Mouse (Mus musculus): ENCODE data around the gene Hnrnpk. TPM values are rescaled to one million over a fixed set of nuclear protein-coding genes. Genes with fewer than 3 reads are reported as not detected.

Gene Hnrnpk
- total RNA-seq, 2 experiments from 2014 or later, result 649 to 670 TPM

DNA sequence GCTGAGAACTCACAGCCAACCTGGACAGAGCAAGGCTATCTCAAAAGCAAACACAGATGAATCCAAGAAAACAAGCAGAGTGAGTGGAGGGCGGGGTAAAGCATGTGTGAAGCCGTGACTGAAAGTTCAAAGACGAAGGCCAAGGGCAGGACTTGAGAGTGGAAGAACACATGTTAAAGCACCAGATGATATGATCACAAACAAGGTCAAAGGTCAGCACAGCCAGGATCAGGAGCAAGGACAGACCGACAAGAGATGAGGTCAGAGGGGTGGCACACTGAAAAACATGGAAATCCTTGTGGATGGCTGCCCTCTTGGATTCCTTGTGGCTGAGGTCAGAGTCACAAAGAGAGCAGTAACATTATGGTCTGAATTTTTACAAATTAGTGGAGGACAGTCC is 52.5 kb downstream of the Hnrnpk start:
- intact Hi-C loops (cut with DNase I), result no loop called here
- no peak for DNase-seq (ENCODE audit: low spot score in 2 of 2)

DNA sequence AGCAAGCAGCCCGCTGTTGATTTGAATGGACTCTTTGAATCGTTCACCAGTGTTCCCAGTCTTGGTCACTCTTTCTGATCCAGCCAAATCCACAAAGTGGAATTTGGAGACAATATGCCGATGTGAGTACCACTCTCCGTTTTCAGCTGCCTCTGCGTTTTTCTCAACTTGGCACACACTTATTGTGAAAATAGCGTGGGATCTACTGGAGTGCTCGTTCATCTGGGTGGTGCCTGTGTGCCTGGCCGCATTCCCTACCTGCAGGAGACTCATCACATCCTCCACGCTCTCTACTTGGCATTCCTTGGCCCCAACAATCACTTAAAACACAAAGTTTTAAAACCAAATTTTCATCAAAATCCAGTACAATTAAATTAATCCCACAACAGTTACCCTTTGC is 58.6 kb downstream of the Hnrnpk start:
- intact Hi-C loops (cut with DNase I), result no loop called here
- peak; percentile 16 to 19 for DNase-seq (ENCODE audit: low spot score in 2 of 2)

Small RNA genes lying within 50 kb of the gene (microRNA-seq; reads per million reads assigned to microRNA genes)
- gene Mir7-1, result 65.0 to 144 reads per million in 2 experiments

Other genes with a start within 250 kb of the Hnrnpk start
- 10 to 100 TPM; 21.5 to 21.9 TPM for gene Idnk, start 245.7 kb downstream of the Hnrnpk start, total RNA-seq (2021)
- 100 to 1,000 TPM; 129 to 140 TPM for gene Ubqln1, start 187.7 kb downstream of the Hnrnpk start, total RNA-seq (2021)
- 10 to 100 TPM; 13.7 to 18.4 TPM for gene Gkap1, start 127.6 kb downstream of the Hnrnpk start, total RNA-seq (2021)
- 1 to 10 TPM; 2.6 to 3.3 TPM for gene Kif27, start 44.2 kb downstream of the Hnrnpk start, total RNA-seq (2021)
- 1 to 10 TPM; 4.5 to 5.1 TPM for gene 2210016F16Rik, start 18.1 kb downstream of the Hnrnpk start, total RNA-seq (2021)
- 10 to 100 TPM; 12.8 to 13.0 TPM for gene Rmi1, start 1.1 kb downstream of the Hnrnpk start, total RNA-seq (2021)
- gene Slc28a3, start 207.5 kb upstream of the Hnrnpk start, total RNA-seq (2021), result under 1 TPM; 0.15 to 0.21 TPM